Mouse (Mus musculus) brain, embryonic 14.5 days (tissue): Measurements from ENCODE around the gene Sarm1.

ENCODE experiments used
- CTCF ChIP-seq: fragments of 200-500 bp; IDR thresholded peaks from 2 replicates; pipeline ENCODE4 v1.5.1; 2012; ENCODE audit warnings: inconsistent platforms, mild to moderate bottlenecking, moderate library complexity, borderline replicate concordance; ENCODE audit not compliant: insufficient read depth, insufficient read length; ENCODE audit errors: extremely low read depth
- POLR2A ChIP-seq: fragments of 200-500 bp; IDR thresholded peaks from 2 replicates; pipeline ENCODE4 v1.6.1; 2012; ENCODE audit warnings: mild to moderate bottlenecking, inconsistent platforms, borderline replicate concordance; ENCODE audit not compliant: poor library complexity, insufficient read depth, insufficient read length, severe bottlenecking; ENCODE audit errors: extremely low read depth

- TF ChIP-seq CTCF = no peak
- no peak for TF ChIP-seq POLR2A
These were observed 47.0 kb upstream of the Sarm1 start for GRCm38 (mm10) chr11:78544449-78545111.
